Mouse (Mus musculus) hindbrain, embryonic 12.5 days (tissue): ENCODE measurements around the gene Rnf26. TPM values are rescaled to one million over a fixed set of nuclear protein-coding genes. Genes with fewer than 3 reads are reported as not detected.

ENCODE experiments used
- ATAC-seq: fragments of 200-750 bp; cut with Nextera tagmentation; 2 replicates; pipeline ENCODE4 v1.8.0; 2017; ENCODE audit warnings: moderate TSS enrichment; ENCODE audit not compliant: low FRiP score
- H3K27ac ChIP-seq: fragments of 300-500 bp; sonication (generic); 2 replicates; pipeline ENCODE4 v1.5.1; 2016; ENCODE audit warnings: mild to moderate bottlenecking
- H3K27me3 ChIP-seq: fragments of 300-500 bp; sonication (generic); 2 replicates; pipeline ENCODE4 v1.6.1; 2016; ENCODE audit warnings: mild to moderate bottlenecking
- H3K36me3 ChIP-seq: fragments of 300-500 bp; sonication (generic); 2 replicates; pipeline ENCODE4 v1.6.1; 2016; ENCODE audit warnings: mild to moderate bottlenecking
- H3K4me1 ChIP-seq: fragments of 300-500 bp; sonication (generic); 2 replicates; pipeline ENCODE4 v1.6.1; 2016
- H3K4me2 ChIP-seq: fragments of 300-500 bp; sonication (generic); replicated peaks from 2 replicates; pipeline ENCODE4 v1.6.1; 2016; ENCODE audit warnings: mild to moderate bottlenecking
- H3K4me3 ChIP-seq: fragments of 300-500 bp; sonication (generic); 2 replicates; pipeline ENCODE4 v1.5.1; 2016; ENCODE audit warnings: mild to moderate bottlenecking
- H3K9ac ChIP-seq: fragments of 300-500 bp; sonication (generic); 2 replicates; pipeline ENCODE4 v1.6.1; 2016; ENCODE audit warnings: mild to moderate bottlenecking, moderate library complexity
- H3K9me3 ChIP-seq: fragments of 300-500 bp; sonication (generic); replicated peaks from 2 replicates; pipeline ENCODE4 v1.6.1; 2016; ENCODE audit warnings: mild to moderate bottlenecking
- WGBS: fragments of 180-500 bp; shearing (Covaris S2); methylation state at CpG from one replicate; pipeline ENCODE4 v1.1.7; 2016; 5-methylcytosine and 5-hydroxymethylcytosine counted together
- polyA plus RNA-seq: library from polyadenylated mRNA; unstranded; fragments of >200 nt; fragmentation: Nextera tagmentation; extraction: Ambion mirVana; gene quantifications from 2 replicates; pipeline ENCODE4 v1.2.1, GENCODE M21; 2016

Rnf26 gene
- polyA plus RNA-seq, 1 experiment from 2014 or later = 57.1 TPM

DNA sequence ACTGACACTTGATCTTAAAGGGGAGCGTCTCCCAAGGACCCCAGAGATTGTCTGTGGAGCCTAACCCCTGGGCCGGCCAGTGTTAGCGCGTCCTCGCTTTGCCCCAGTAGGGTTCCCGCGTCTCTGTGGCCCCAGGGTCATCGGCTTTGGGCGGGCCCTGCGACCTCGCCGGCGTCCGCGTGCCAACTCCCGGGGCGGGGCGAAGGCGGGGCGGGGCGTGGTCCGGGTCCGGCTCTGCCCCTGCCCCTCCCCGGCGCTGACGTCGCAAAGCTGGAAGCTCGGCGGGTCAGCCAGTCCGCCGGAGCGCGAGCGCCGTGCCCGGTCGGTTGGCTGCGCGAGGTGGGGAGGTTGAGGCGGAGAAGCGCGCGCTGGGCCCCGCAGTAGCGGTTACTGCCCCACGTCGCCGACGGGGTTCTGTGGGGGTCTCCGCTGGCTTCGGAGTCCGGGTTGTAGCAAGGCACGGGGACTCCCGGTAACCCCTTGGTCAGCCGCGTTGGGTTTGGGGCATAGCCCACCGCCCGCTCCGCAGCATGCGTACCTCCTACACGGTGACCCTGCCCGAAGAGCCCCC is 28.6 kb downstream of the Rnf26 start:
- no peak overlapping the region for H3K27ac ChIP-seq
- H3K27me3 ChIP-seq = peaks cover 55% of the 10 kb centered on the region
- H3K4me3 ChIP-seq = peak overlapping the region; percentile 58
- no peaks in the 10 kb centered on the region for H3K36me3 ChIP-seq
- H3K9me3 ChIP-seq = no peaks in the 10 kb centered on the region
- H3K4me1 ChIP-seq = peaks cover 41% of the 10 kb centered on the region
- H3K9ac ChIP-seq = peak overlapping the region; percentile 72
- H3K4me2 ChIP-seq = peak overlapping the region; percentile 96
- WGBS = under 1% methylated on average over 60 of the region's 62 CpGs
- ATAC-seq = peak; percentile 64

DNA sequence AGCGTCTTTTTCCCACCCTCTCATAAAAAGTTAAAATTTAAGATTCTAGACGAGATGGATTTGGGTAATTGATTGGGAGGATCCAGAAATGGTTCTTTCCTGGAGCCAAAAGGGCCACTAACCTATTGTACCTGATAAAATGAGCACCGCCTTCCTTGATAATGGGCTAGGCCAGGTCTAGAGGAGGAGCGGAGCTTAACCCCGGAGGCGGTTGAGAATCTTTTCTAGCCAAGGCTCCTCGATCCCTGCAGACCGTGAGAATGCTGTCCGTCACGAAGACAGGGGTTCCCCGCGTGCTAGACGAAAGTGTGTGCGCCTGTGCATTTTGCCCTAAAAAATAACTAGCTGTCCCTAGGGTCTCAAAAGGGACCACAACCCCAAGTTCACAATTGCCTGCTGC is 29.1 kb downstream of the Rnf26 start:
- H3K36me3 ChIP-seq = no peaks in the 10 kb centered on the region
- peak overlapping the region; percentile 96 for H3K4me2 ChIP-seq
- peak overlapping the region; percentile 58 for H3K4me3 ChIP-seq
- H3K9ac ChIP-seq = peak overlapping the region; percentile 72
- under 1% methylated on average over 14 of the region's 14 CpGs for WGBS
- H3K27me3 ChIP-seq = peaks cover 55% of the 10 kb centered on the region
- H3K4me1 ChIP-seq = peaks cover 41% of the 10 kb centered on the region
- no peak for ATAC-seq
- H3K9me3 ChIP-seq = no peaks in the 10 kb centered on the region
- no peak overlapping the region for H3K27ac ChIP-seq

DNA sequence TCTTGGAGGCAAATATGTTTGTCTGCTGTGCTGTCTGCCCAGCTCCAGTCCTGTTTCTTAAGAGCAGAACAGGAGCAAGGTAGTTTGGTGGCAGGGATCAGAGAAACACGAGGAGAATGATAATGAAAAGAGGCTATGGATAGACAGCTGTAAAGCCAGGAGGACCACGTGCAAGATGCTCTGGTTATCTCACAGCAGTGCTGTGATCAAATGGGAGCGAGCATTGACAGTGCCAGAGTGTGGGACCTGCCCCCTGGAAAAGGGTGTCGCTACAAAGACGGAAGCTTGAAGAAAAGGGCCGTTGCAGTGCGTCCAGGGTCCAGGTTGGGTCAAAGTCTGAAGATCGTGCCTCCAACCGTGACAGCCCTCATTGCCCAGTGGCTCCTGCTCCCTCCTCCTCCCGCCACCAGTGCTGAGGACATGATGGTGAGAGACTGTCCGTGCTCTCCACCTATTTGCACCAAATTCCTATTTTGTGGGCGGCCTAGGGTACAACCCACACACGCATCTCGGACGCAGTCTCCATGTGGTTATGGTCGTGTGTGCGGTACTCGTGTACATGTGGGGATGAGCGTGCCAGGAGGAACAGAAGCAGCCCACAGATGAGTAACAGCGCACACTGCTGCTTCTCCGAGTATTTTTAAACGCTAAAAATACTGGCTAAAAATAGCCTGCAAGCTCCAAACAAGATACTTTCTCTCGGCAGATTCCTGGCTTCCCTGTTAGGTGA is 29.8 kb downstream of the Rnf26 start:
- peak overlapping the region; percentile 96 for H3K4me2 ChIP-seq
- peaks cover 55% of the 10 kb centered on the region for H3K27me3 ChIP-seq
- H3K9me3 ChIP-seq = no peaks in the 10 kb centered on the region
- peak overlapping the region; percentile 58; the same call in 1 of the 2 replicates for H3K4me3 ChIP-seq
- H3K9ac ChIP-seq = no peak overlapping the region
- H3K27ac ChIP-seq = no peak overlapping the region
- H3K4me1 ChIP-seq = peaks cover 48% of the 10 kb centered on the region
- no peak for ATAC-seq
- WGBS = 9% methylated on average over 23 of the region's 23 CpGs
- H3K36me3 ChIP-seq = no peaks in the 10 kb centered on the region

DNA sequence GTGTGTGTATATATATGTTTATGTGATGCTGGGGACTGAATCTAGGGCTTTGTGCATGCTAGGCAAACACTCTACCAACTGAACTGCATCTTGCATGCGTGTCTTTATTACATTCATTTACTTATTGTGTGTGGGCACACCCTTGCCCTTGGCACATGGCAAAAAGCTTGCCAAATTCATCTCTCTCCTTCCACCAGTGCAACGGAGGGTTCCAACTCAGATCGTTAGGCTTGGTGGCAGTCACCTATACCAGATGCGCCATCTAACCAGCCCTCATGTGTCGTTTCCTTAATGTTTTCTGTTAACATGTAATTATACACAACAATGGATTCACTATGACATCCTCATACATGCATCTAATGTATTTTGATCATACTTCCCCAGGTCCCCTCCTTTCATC is 31.1 kb downstream of the Rnf26 start:
- Histone ChIP-seq H3K4me3 (no peak overlapping the region), H3K9me3 (no peaks in the 10 kb centered on the region), H3K4me1 (peaks cover 40% of the 10 kb centered on the region), H3K9ac (no peak overlapping the region), H3K27me3 (peaks cover 57% of the 10 kb centered on the region), H3K4me2 (no peak overlapping the region), H3K27ac (no peak overlapping the region), H3K36me3 (no peaks in the 10 kb centered on the region)
- no peak for ATAC-seq
- 93% methylated on average over 5 of the region's 5 CpGs for WGBS

DNA sequence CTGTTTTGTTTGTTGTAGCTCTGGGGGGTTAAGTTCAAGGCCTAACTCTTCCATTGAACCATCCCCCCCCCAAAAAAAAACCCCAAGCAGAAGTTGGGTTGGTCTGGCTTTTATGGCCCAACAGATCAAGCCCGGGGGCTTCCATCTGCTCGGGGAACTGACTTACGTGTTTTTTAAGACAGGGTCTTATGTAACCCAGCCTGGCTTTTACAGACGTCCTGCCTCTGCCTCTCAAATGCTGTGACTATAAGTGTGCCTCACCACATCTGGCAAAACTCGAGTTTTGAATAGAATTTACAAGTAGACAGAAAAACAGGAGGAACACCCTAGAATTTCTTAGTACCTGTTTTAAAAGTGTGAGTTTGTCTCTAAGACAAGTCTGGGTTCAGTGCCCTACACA is 31.7 kb downstream of the Rnf26 start:
- Histone ChIP-seq H3K27ac (no peak overlapping the region), H3K36me3 (no peaks in the 10 kb centered on the region), H3K4me2 (no peak overlapping the region), H3K4me1 (peaks cover 41% of the 10 kb centered on the region), H3K4me3 (no peak overlapping the region), H3K9me3 (no peaks in the 10 kb centered on the region), H3K9ac (no peak overlapping the region), H3K27me3 (peaks cover 51% of the 10 kb centered on the region)
- WGBS = 77% methylated on average over 5 of the region's 5 CpGs
- no peak for ATAC-seq

DNA sequence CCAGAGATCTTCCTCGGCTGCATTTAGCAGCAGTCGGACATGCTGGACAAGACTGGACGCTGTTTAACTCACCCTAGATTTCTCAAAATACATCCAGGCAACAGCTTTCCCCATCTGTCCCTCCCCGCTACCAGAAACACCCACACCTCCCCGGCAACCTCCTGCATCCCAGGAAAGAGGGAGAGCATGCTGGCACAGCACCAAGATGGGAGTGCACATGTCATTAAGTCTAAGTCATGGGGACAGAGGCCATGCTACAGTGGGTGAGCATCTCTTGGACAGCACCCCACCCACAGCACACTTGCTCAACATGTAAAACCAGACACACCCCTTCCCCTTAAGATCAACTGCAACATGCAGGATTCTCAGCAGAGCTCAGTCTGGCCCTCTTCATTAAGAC is 32.4 kb downstream of the Rnf26 start:
- Histone ChIP-seq H3K4me1 (peaks cover 37% of the 10 kb centered on the region), H3K4me2 (no peak overlapping the region), H3K4me3 (no peak overlapping the region), H3K27ac (no peak overlapping the region), H3K9me3 (no peaks in the 10 kb centered on the region), H3K27me3 (peaks cover 44% of the 10 kb centered on the region), H3K36me3 (no peaks in the 10 kb centered on the region), H3K9ac (no peak overlapping the region)
- 90% methylated on average over 5 of the region's 5 CpGs for WGBS
- ATAC-seq = no peak

DNA sequence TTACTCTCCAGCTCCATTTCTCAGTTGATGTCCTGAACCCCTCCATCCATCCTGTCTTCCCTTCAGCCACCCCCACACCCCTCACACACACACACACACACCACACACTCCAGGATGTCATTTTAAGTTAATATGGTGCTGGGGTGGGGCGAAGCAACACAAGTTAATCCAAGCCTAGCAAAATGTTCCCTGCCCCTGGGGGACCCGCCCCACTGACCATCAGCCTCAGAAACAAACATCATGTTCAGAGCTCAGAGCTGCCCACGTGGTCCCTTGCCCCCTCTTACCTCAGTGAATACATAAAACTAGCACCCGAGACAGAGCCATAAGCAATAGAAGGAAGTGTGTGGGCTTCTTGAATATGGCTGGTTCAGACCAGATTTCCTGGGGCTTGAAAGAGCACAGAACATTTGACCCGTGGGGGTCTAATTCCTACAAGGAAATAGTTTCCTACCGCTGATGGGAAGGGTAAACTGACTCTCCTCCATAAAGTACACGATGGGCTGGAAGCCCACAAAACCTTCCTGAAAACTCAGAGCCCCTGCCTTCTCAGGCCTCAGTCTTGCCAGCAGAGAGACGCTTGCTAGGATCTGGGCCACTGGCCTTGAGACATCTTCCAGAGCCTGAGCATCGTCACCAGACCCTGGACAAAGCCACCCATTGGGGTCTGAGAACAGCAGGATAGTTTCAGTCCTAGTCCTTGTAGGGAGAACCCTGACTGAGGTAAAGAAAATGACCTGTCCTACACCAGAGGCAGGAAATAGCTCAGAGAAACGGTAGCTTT is 33.1 kb downstream of the Rnf26 start:
- H3K4me2 ChIP-seq = no peak overlapping the region
- H3K9me3 ChIP-seq = no peaks in the 10 kb centered on the region
- peaks cover 37% of the 10 kb centered on the region for H3K27me3 ChIP-seq
- 72% methylated on average over 10 of the region's 10 CpGs for WGBS
- ATAC-seq = no peak
- peaks cover 30% of the 10 kb centered on the region for H3K4me1 ChIP-seq
- H3K4me3 ChIP-seq = no peak overlapping the region
- H3K9ac ChIP-seq = no peak overlapping the region
- no peak overlapping the region for H3K27ac ChIP-seq
- no peaks in the 10 kb centered on the region for H3K36me3 ChIP-seq

DNA sequence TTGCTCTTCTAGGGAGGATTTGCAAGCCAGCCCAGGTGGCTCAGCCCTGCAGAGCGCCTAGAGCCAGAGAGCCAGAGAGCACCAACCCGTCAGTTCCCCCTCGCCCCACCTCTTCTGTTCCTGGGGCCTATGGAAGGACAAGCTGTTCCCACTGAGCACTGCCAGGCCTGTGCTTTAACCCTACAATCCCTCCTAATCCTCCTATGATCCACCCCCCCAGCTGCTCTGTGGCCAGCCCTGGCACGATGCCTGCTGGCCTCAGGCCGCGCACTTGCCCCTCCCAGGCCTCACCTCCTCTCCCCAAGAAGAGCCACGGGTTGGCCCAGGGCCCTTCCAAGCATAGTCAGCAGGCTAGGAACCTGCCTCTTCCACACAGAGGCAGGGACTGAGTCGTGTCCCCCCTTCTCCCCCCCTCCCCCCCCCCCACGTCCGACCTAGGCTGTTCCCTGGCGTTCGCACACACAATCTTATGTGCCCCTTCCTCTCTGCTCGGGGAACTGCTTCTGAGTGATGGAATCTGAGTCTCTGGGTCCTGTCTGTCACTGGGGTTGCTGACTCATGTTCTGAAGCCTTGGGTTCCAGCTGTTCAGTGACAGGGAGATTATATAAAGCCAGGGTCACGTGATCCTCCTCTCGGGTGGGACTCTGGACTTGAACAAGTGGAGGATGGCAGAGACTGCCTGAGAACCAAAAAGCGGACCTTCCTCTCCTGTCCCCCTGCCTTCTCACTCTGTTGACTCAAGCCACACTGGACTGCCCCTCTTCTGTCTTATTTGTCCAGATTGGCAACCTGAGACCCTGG is 34.2 kb downstream of the Rnf26 start:
- Histone ChIP-seq H3K27ac (no peak overlapping the region), H3K27me3 (peaks cover 30% of the 10 kb centered on the region), H3K4me2 (no peak overlapping the region), H3K4me3 (no peak overlapping the region), H3K9ac (no peak overlapping the region), H3K9me3 (no peaks in the 10 kb centered on the region), H3K36me3 (no peaks in the 10 kb centered on the region), H3K4me1 (peaks cover 19% of the 10 kb centered on the region)
- 45% methylated on average over 16 of the region's 16 CpGs for WGBS
- 0 out of 2 replicates have a peak, but pooled peaks have one; percentile 38 for ATAC-seq

DNA sequence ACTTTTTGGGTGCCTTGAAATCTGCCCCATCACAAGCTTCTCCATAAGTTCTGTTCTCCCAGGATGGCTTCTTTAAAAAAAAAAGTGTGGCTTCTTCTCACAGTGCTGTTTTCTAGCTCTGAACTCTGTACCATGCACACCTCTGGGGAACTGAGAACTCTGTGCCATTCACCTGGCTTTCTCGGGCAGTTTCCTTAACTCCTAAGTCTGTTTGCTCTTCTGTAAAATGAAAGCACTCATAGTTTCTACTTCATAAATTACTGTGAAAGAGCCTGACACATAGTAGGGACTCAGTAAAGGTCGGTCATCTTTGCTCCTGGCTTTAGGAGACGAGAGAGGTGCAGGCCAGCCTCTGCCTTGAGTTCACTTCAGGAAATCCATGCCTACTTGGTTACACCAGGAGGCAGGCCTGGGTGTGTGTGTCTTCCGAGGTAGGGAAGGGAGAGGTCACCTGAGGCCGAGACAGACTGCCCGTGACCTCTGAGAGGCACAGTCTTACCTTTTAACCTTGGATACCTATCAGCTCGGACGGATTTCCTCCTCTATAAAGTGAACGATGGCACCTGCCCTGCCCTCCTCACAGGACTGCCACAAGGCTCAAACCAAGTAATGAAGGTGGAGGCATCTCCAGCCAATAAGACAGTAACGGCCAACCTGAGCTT is 35.0 kb downstream of the Rnf26 start:
- no peaks in the 10 kb centered on the region for H3K36me3 ChIP-seq
- WGBS = 84% methylated on average over 10 of the region's 10 CpGs
- H3K4me3 ChIP-seq = no peak overlapping the region
- peaks cover 14% of the 10 kb centered on the region for H3K4me1 ChIP-seq
- ATAC-seq = no peak
- no peak overlapping the region for H3K9ac ChIP-seq
- H3K4me2 ChIP-seq = no peak overlapping the region
- no peaks in the 10 kb centered on the region for H3K9me3 ChIP-seq
- peaks cover 21% of the 10 kb centered on the region for H3K27me3 ChIP-seq
- no peak overlapping the region for H3K27ac ChIP-seq

DNA sequence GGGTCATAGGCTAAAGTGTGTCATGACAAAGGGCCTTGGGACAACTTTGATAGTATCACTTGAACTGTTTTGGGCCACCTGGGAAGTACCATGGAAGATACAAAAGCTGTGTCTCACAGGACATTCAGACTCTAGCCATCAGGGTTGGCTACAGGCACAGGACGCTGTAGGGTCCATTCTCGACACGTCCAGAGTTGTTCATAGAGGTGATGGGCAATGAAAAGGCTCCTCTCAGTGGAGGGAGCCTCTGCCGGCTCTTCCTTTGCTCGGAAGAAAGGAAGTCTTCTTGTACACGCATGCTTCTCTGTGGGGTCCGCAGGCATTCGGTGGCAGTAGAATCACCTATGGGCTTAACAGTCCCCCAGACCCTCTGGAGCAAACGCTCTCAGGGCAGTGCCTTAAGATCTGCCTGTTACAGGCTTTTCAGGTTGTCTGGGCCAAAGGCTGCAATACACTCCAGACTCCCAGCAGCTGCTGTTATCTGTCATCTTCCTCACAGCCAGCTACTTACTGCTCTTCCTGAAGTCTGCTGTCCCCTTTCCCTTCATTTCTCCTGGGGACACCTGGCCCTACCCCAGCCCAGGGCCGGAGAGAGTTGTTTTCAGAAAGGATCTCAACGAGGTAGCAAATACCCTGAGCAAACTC is 35.9 kb downstream of the Rnf26 start:
- no peak for ATAC-seq
- no peaks in the 10 kb centered on the region for H3K9me3 ChIP-seq
- H3K4me2 ChIP-seq = no peak overlapping the region
- no peak overlapping the region for H3K27ac ChIP-seq
- WGBS = 87% methylated on average over 11 of the region's 11 CpGs
- no peak overlapping the region for H3K4me3 ChIP-seq
- no peaks in the 10 kb centered on the region for H3K36me3 ChIP-seq
- H3K4me1 ChIP-seq = peaks cover 23% of the 10 kb centered on the region
- no peak overlapping the region for H3K9ac ChIP-seq
- H3K27me3 ChIP-seq = peaks cover 14% of the 10 kb centered on the region; the same call in 1 of the 2 replicates

DNA sequence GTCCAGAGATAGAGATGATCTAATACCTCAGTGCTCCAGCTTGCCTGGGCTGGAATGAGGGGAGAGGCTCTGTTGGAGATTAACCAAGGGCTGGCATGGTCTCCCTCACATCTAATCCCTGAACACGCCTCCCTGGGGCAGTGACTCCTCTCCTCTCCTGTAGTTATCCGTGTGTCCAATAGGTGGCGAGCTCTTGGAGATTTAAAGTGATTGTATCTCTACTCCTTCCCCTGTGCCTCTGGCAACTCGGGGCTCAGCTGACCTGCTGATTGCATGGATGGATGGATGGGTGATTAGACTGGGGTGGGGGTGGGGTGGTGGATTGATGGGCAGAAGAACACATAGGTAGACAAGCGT is 36.6 kb downstream of the Rnf26 start:
- Histone ChIP-seq H3K9ac (no peak overlapping the region), H3K4me2 (no peak overlapping the region), H3K27ac (no peak overlapping the region), H3K4me1 (peaks cover 29% of the 10 kb centered on the region), H3K9me3 (no peaks in the 10 kb centered on the region), H3K4me3 (no peak overlapping the region), H3K36me3 (no peaks in the 10 kb centered on the region), H3K27me3 (peaks cover 9% of the 10 kb centered on the region; the same call in 1 of the 2 replicates)
- whole genome bisulfite sequencing = 19% methylated on average over 5 of the region's 5 CpGs
- ATAC-seq = no peak; the same call in 1 of the 2 replicates
